Mouse (Mus musculus) layer of hippocampus, adult 9-10 months (tissue): ENCODE data around the gene Ndufs2.

Source experiments
- DNase-seq: peaks from one replicate; pipeline ENCODE4 v3.0.0; 2022; ENCODE audit warnings: low spot score

Ndufs2 gene

GRCm38 (mm10) chr1:171250680-171251593, at the start of gene Ndufs2:
Ndufs2 (minus strand) TSS chr1:171251388.
- DNase-seq = no peak

GRCm38 (mm10) chr1:171298226-171298625, 47.0 kb upstream of the Ndufs2 start:
- DNase-seq = no peak

GRCm38 (mm10) chr1:171295063-171295402, 43.8 kb upstream of the Ndufs2 start:
- no peak for DNase-seq

- DNase-seq = peak; percentile 81
Measured at GRCm38 (mm10) chr1:171294298-171295062, 43.3 kb upstream of the Ndufs2 start, which contains the start of gene Ufc1. Ufc1 (minus strand) TSS chr1:171295024.

GRCm38 (mm10) chr1:171293906-171294297, 42.7 kb upstream of the Ndufs2 start:
- DNase-seq = no peak

- no peak for DNase-seq
Measured at GRCm38 (mm10) chr1:171293351-171293750, 42.2 kb upstream of the Ndufs2 start.

- no peak for DNase-seq
Measured at GRCm38 (mm10) chr1:171288328-171288727, 37.1 kb upstream of the Ndufs2 start.

- DNase-seq = peak; percentile 85
Measured at GRCm38 (mm10) chr1:171287136-171288081, 36.2 kb upstream of the Ndufs2 start, which contains the start of gene Usp21. Usp21 (minus strand) TSS chr1:171287991.

GRCm38 (mm10) chr1:171286517-171286916, 35.3 kb upstream of the Ndufs2 start:
- DNase-seq = no peak

- no peak for DNase-seq
Measured at GRCm38 (mm10) chr1:171285096-171285892, 34.1 kb upstream of the Ndufs2 start.

GRCm38 (mm10) chr1:171284491-171284890, 33.3 kb upstream of the Ndufs2 start:
- DNase-seq = no peak

GRCm38 (mm10) chr1:171283188-171284160, 32.3 kb upstream of the Ndufs2 start:
- DNase-seq = no peak

- no peak for DNase-seq
Measured at GRCm38 (mm10) chr1:171282086-171282805, 31.1 kb upstream of the Ndufs2 start.

- DNase-seq = peak; percentile 87
Measured at GRCm38 (mm10) chr1:171281528-171281923, 30.3 kb upstream of the Ndufs2 start.

GRCm38 (mm10) chr1:171280916-171281527, 29.8 kb upstream of the Ndufs2 start, which contains the start of gene Ppox:
Ppox (minus strand) TSS chr1:171281186.
- peak; percentile 96 for DNase-seq

- no peak for DNase-seq
Measured at GRCm38 (mm10) chr1:171280250-171280915, 29.2 kb upstream of the Ndufs2 start.

- DNase-seq = no peak
Measured at GRCm38 (mm10) chr1:171279721-171280120, 28.5 kb upstream of the Ndufs2 start.
